Mouse (Mus musculus): ENCODE measurements around the gene Bap1. TPM values are rescaled to one million over a fixed set of nuclear protein-coding genes. Genes with fewer than 3 reads are reported as not detected.

The Bap1 gene
- 136 and 151 TPM in 2 replicates for polyA plus RNA-seq (2016; fragmentation: Nextera tagmentation; extraction: Ambion mirVana)

DNA sequence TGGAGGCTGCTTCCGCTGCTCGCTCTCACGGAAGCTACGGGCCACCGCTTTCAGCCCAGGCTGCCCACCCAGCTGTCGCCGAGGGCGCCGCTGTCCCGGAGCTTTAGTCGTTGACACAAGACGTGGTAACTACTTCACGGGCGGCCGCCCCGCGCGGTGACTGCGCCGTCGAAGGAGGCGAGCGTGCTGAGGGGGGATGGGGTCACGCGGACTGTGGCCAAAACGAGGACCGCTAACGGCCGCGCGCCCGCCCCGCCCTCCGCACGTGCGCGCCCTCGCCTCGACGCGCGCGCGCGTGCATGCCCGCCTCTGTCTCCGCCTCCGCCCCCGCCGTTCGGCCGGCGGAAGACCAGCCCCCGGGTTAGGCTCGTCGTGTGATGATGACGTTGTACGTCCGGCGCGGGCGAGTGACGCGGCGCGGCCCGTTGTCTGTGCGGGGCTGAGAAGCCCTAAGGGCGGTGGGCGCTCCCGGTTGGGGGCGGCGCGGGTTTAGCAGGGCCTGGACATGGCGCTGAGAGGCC is at the start of gene Bap1, which contains the start of gene Phf7:
Gene Bap1 (plus strand): TSS at position 367 of the 521 bp plus-strand sequence.
Gene Phf7 (minus strand): TSS at position 234 of the 521 bp plus-strand sequence.
- Histone ChIP-seq H3K9me3 (replicated peaks) (no peaks in the 10 kb centered on the region), H3K27me3 (ENCODE audit: low read depth, poor library complexity, severe bottlenecking) (no peaks in the 10 kb centered on the region), H3K4me3 (peak within 1 kb of the TSS; percentile 99), H3K36me3 (peaks cover 37% of the 10 kb centered on the region), H3K4me1 (peaks cover 28% of the 10 kb centered on the region), H3K27ac (replicated peaks) (peak within 1 kb of the TSS; percentile 96)
- DNase-seq (ENCODE audit: low spot score) = peak; percentile 96
- WGBS = under 1% methylated on average over 74 of the region's 75 CpGs

DNA sequence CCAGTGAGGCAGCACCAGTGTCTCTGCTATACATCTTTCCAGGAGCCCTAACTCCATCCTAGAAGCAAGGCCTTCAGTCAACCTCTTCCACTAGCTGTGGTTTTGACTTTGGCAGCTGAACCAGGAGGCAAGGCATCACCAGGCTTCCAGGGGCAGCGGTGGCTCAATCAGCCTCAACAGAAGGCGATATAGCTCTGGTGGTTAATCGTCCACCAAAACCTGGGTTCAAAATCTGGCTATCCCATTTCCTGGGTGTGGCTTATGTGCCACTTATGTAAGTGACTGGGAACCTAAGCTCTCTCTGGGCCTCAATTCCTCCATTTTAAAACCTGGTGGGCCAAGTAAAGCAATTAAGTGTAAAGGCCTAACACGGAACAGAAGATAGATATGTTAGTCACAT is 46.4 kb upstream of the Bap1 start:
- H3K36me3 ChIP-seq = peaks cover 50% of the 10 kb centered on the region
- WGBS = 84% methylated on average over 4 of the region's 4 CpGs
- H3K27me3 ChIP-seq (ENCODE audit: low read depth, poor library complexity, severe bottlenecking) = no peaks in the 10 kb centered on the region
- H3K9me3 ChIP-seq (replicated peaks) = no peaks in the 10 kb centered on the region
- peak overlapping the region; percentile 88 for H3K4me3 ChIP-seq
- peaks cover 27% of the 10 kb centered on the region for H3K4me1 ChIP-seq
- no peak for DNase-seq (ENCODE audit: low spot score)
- H3K27ac ChIP-seq (replicated peaks) = peak overlapping the region; percentile 99

- H3K4me3 ChIP-seq = peak overlapping the region; percentile 88
- no peaks in the 10 kb centered on the region for H3K9me3 ChIP-seq (replicated peaks)
- peak; percentile 33 for DNase-seq (ENCODE audit: low spot score)
- WGBS = 35% methylated on average over 8 of the region's 8 CpGs
- H3K36me3 ChIP-seq = peaks cover 47% of the 10 kb centered on the region
- peaks cover 27% of the 10 kb centered on the region for H3K4me1 ChIP-seq
- no peaks in the 10 kb centered on the region for H3K27me3 ChIP-seq (ENCODE audit: low read depth, poor library complexity, severe bottlenecking)
- H3K27ac ChIP-seq (replicated peaks) = peak overlapping the region; percentile 99
Observed at GRCm38 (mm10) chr14:31205244-31205561, 46.0 kb upstream of the Bap1 start.

- Histone ChIP-seq H3K4me3 (peak overlapping the region; percentile 88), H3K27me3 (ENCODE audit: low read depth, poor library complexity, severe bottlenecking) (no peaks in the 10 kb centered on the region), H3K27ac (replicated peaks) (peak overlapping the region; percentile 99), H3K9me3 (replicated peaks) (no peaks in the 10 kb centered on the region), H3K4me1 (peaks cover 27% of the 10 kb centered on the region), H3K36me3 (peaks cover 41% of the 10 kb centered on the region)
- DNase-seq (ENCODE audit: low spot score) = peak; percentile 62
- 2% methylated on average over 39 of the region's 39 CpGs for WGBS
Observed at GRCm38 (mm10) chr14:31205562-31206467, 45.4 kb upstream of the Bap1 start.

- Histone ChIP-seq H3K27me3 (ENCODE audit: low read depth, poor library complexity, severe bottlenecking) (no peaks in the 10 kb centered on the region), H3K36me3 (peaks cover 34% of the 10 kb centered on the region), H3K4me1 (peaks cover 27% of the 10 kb centered on the region), H3K27ac (replicated peaks) (peak overlapping the region; percentile 99), H3K4me3 (peak overlapping the region; percentile 88), H3K9me3 (replicated peaks) (no peaks in the 10 kb centered on the region)
- under 1% methylated on average over 48 of the region's 48 CpGs for WGBS
- peak; percentile 95 for DNase-seq (ENCODE audit: low spot score)
Observed at GRCm38 (mm10) chr14:31206472-31206981, 44.7 kb upstream of the Bap1 start.

DNA sequence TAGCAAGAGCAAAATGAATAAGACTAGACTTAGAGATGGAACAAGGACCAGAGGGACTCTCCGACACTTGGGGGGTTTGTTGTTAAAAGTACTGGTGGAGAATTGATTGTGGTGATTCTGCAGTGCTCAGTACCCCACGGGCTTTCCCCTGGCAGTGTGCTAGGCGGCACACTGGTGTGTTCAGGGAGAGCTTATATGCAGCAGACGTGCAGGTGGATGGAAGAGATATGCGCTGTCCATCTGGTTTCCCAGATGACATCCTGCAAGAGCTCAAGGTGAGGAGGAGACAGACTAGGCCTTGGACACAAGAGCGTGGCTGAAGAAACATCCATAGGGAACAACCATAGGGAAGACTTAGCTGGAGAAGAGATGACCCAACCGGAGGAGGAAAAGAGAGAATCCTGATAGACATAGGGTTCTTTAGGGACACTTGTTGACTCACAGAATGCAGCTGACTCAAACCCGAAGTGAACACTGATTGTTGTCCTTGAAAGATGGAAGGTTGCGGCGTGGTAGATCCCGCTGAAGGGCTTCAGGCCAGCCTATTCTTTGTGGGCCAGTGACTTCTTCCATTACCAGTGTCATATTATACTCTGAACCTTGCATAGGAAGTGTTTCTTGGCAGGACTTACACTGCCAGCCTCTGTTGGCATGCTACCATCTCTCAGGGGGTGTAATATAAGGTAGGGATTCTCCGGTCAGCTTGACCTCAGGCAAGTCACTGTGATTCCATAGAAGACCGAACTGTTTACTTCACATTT is 44.0 kb upstream of the Bap1 start:
- peaks cover 26% of the 10 kb centered on the region for H3K36me3 ChIP-seq
- no peak for DNase-seq (ENCODE audit: low spot score)
- no peaks in the 10 kb centered on the region for H3K27me3 ChIP-seq (ENCODE audit: low read depth, poor library complexity, severe bottlenecking)
- no peaks in the 10 kb centered on the region for H3K9me3 ChIP-seq (replicated peaks)
- 81% methylated on average over 13 of the region's 13 CpGs for WGBS
- peak overlapping the region; percentile 99 for H3K27ac ChIP-seq (replicated peaks)
- H3K4me1 ChIP-seq = peaks cover 27% of the 10 kb centered on the region
- peak overlapping the region; percentile 88 for H3K4me3 ChIP-seq

- no peaks in the 10 kb centered on the region for H3K27me3 ChIP-seq (ENCODE audit: low read depth, poor library complexity, severe bottlenecking)
- H3K9me3 ChIP-seq (replicated peaks) = no peaks in the 10 kb centered on the region
- H3K27ac ChIP-seq (replicated peaks) = peak within 1 kb of the TSS; percentile 99
- DNase-seq (ENCODE audit: low spot score) = no peak
- 84% methylated on average over 2 of the region's 2 CpGs for WGBS
- H3K4me3 ChIP-seq = peak within 1 kb of the TSS; percentile 88
- peaks cover 18% of the 10 kb centered on the region for H3K36me3 ChIP-seq
- peaks cover 29% of the 10 kb centered on the region for H3K4me1 ChIP-seq
Observed at GRCm38 (mm10) chr14:31208084-31208483, 43.2 kb upstream of the Bap1 start, which contains the start of gene Tnnc1. TSS of gene Tnnc1 (plus strand) at chr14:31208312.

- Histone ChIP-seq H3K36me3 (peaks cover 7% of the 10 kb centered on the region), H3K27ac (replicated peaks) (no peak overlapping the region), H3K4me3 (no peak overlapping the region), H3K27me3 (ENCODE audit: low read depth, poor library complexity, severe bottlenecking) (0 out of 2 replicates have a peak, but pooled peaks cover 4% of the 10 kb centered on the region), H3K9me3 (replicated peaks) (no peaks in the 10 kb centered on the region), H3K4me1 (peaks cover 26% of the 10 kb centered on the region)
- WGBS = 86% methylated on average over 4 of the region's 4 CpGs
- no peak for DNase-seq (ENCODE audit: low spot score)
Observed at GRCm38 (mm10) chr14:31209133-31209557, 42.1 kb upstream of the Bap1 start.

- H3K27me3 ChIP-seq (ENCODE audit: low read depth, poor library complexity, severe bottlenecking) = peaks cover 10% of the 10 kb centered on the region; the same call in 1 of the 2 replicates
- WGBS = 89% methylated on average over 6 of the region's 6 CpGs
- no peak for DNase-seq (ENCODE audit: low spot score)
- no peak overlapping the region for H3K4me3 ChIP-seq
- H3K36me3 ChIP-seq = no peaks in the 10 kb centered on the region
- no peaks in the 10 kb centered on the region for H3K9me3 ChIP-seq (replicated peaks)
- H3K27ac ChIP-seq (replicated peaks) = no peak overlapping the region
- peaks cover 20% of the 10 kb centered on the region for H3K4me1 ChIP-seq
Observed at GRCm38 (mm10) chr14:31211854-31212253, 39.4 kb upstream of the Bap1 start.

- Histone ChIP-seq H3K36me3 (no peaks in the 10 kb centered on the region), H3K27ac (replicated peaks) (no peak overlapping the region), H3K27me3 (ENCODE audit: low read depth, poor library complexity, severe bottlenecking) (peaks cover 10% of the 10 kb centered on the region; the same call in 1 of the 2 replicates), H3K4me3 (no peak overlapping the region), H3K9me3 (replicated peaks) (no peaks in the 10 kb centered on the region), H3K4me1 (peaks cover 22% of the 10 kb centered on the region)
- WGBS = 89% methylated on average over 3 of the region's 3 CpGs
- DNase-seq (ENCODE audit: low spot score) = no peak
Observed at GRCm38 (mm10) chr14:31212499-31212898, 38.8 kb upstream of the Bap1 start.

DNA sequence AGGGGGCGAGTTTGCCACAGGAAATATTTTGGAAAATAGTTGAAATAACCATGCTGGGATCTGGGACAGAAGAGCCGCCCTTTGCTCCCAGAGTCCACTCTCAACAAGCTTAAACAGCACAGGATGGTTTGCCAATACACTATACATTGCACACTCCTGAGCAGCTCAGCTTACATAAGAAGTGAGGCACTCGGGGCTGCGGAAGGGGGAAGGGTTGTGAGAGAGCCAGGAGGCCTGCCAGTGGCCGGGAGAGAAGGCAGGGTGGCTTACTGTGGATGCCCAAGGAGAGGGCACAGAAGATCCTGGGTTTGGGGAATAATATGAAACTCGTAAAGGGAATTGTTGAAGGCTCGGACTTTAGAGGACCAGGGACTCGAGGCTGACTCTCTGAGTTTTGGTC is 37.4 kb upstream of the Bap1 start:
- WGBS = 81% methylated on average over 8 of the region's 8 CpGs
- Histone ChIP-seq H3K9me3 (replicated peaks) (no peaks in the 10 kb centered on the region), H3K4me3 (no peak overlapping the region), H3K36me3 (no peaks in the 10 kb centered on the region), H3K4me1 (peaks cover 29% of the 10 kb centered on the region), H3K27me3 (ENCODE audit: low read depth, poor library complexity, severe bottlenecking) (peaks cover 10% of the 10 kb centered on the region; the same call in 1 of the 2 replicates), H3K27ac (replicated peaks) (no peak overlapping the region)
- DNase-seq (ENCODE audit: low spot score) = no peak

GRCm38 (mm10) chr14:31214684-31215083 is 36.6 kb upstream of the Bap1 start:
- Histone ChIP-seq H3K27ac (replicated peaks) (no peak overlapping the region), H3K27me3 (ENCODE audit: low read depth, poor library complexity, severe bottlenecking) (peaks cover 10% of the 10 kb centered on the region; the same call in 1 of the 2 replicates), H3K4me1 (peaks cover 32% of the 10 kb centered on the region), H3K36me3 (no peaks in the 10 kb centered on the region), H3K9me3 (replicated peaks) (no peaks in the 10 kb centered on the region), H3K4me3 (no peak overlapping the region)
- 80% methylated on average over 3 of the region's 3 CpGs for WGBS
- DNase-seq (ENCODE audit: low spot score) = no peak
